Mouse (Mus musculus) forebrain, embryonic 16.5 days (tissue): ENCODE measurements at regions not wholly inside any gene's neighbourhood (a gene's known extent, or its start where the extent isn't known, plus 50 kb on each side); places are given as distances from the start of the nearest gene placed in this dataset.

Experiments
- ATAC-seq: fragments of 200-750 bp; cut with Nextera tagmentation; 2 replicates; pipeline ENCODE4 v1.8.0; 2017; ENCODE audit warnings: mild to moderate bottlenecking, moderate library complexity
- H3K27ac ChIP-seq: fragments of 300-500 bp; sonication (generic); 2 replicates; pipeline ENCODE4 v1.5.1; 2014; ENCODE audit warnings: low read length, control low read depth
- H3K27me3 ChIP-seq: fragments of 300-500 bp; sonication (generic); replicated peaks from 2 replicates; pipeline ENCODE4 v1.6.1; 2014; ENCODE audit warnings: low read length; ENCODE audit not compliant: control insufficient read depth, insufficient read depth
- H3K36me3 ChIP-seq: fragments of 300-500 bp; sonication (generic); 2 replicates; pipeline ENCODE4 v1.6.1; 2014; ENCODE audit not compliant: control insufficient read depth, insufficient read depth
- H3K4me1 ChIP-seq: fragments of 300-500 bp; sonication (generic); replicated peaks from 2 replicates; pipeline ENCODE4 v1.6.1; 2014; ENCODE audit warnings: low read length; ENCODE audit not compliant: control insufficient read depth, insufficient read depth
- H3K4me2 ChIP-seq: fragments of 300-500 bp; sonication (generic); 2 replicates; pipeline ENCODE4 v1.6.1; 2014; ENCODE audit warnings: mild to moderate bottlenecking, low read length, control low read depth
- H3K4me3 ChIP-seq: fragments of 300-500 bp; sonication (generic); replicated peaks from 2 replicates; pipeline ENCODE4 v1.5.1; 2014; ENCODE audit warnings: mild to moderate bottlenecking, low read length, control low read depth
- H3K9ac ChIP-seq: fragments of 300-500 bp; sonication (generic); replicated peaks from 2 replicates; pipeline ENCODE4 v1.6.1; 2014; ENCODE audit warnings: low read depth, low read length, control low read depth
- H3K9me3 ChIP-seq: fragments of 300-500 bp; sonication (generic); 2 replicates; pipeline ENCODE4 v1.6.1; 2016; ENCODE audit warnings: low read length; ENCODE audit not compliant: control insufficient read depth
- WGBS: fragments of 180-500 bp; shearing (Covaris S2); extraction: QIAGEN DNeasy Blood & Tissue Kit; methylation state at CpG from one replicate; pipeline ENCODE4 v1.1.7; 2014; 5-methylcytosine and 5-hydroxymethylcytosine counted together

DNA sequence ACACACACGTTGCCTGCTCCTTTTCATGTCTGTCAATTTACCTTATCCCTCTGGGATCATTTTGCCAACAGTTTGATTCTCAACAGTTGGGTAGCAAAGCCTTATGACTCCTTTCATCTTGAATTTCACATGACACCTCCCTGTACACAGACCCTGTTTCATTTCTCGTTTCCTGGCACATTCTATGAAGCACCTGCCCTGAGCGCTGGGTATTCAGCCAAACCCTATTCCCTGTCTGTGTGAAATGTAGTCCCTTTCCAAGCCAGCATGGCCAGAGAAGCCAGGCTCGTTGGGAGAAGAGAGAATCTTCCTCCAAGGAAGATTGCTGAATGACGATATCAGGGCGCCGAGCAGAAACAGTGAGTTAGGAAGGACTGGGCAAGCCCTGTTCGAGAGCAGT is 108.2 kb downstream of the Wscd1 start:
- H3K9me3 ChIP-seq, result no peaks in the 10 kb centered on the region
- H3K9ac ChIP-seq, result no peak overlapping the region
- no peak for ATAC-seq
- H3K4me3 ChIP-seq, result no peak overlapping the region
- no peaks in the 10 kb centered on the region for H3K36me3 ChIP-seq
- WGBS, result 81% methylated on average over 8 of the region's 8 CpGs
- no peaks in the 10 kb centered on the region for H3K4me1 ChIP-seq
- H3K4me2 ChIP-seq, result no peak overlapping the region
- H3K27me3 ChIP-seq, result no peaks in the 10 kb centered on the region
- H3K27ac ChIP-seq, result no peak overlapping the region

- no peaks in the 10 kb centered on the region for H3K9me3 ChIP-seq
- ATAC-seq, result no peak
- H3K9ac ChIP-seq, result no peak overlapping the region
- no peak overlapping the region for H3K4me2 ChIP-seq
- no peaks in the 10 kb centered on the region for H3K36me3 ChIP-seq
- no peaks in the 10 kb centered on the region for H3K4me1 ChIP-seq
- no peaks in the 10 kb centered on the region for H3K27me3 ChIP-seq
- WGBS, result 95% methylated on average over 1 of the region's 1 CpGs
- H3K4me3 ChIP-seq, result no peak overlapping the region
- no peak overlapping the region for H3K27ac ChIP-seq
Measured at GRCm38 (mm10) chr11:71855557-71855956, 105.8 kb downstream of the Wscd1 start.

DNA sequence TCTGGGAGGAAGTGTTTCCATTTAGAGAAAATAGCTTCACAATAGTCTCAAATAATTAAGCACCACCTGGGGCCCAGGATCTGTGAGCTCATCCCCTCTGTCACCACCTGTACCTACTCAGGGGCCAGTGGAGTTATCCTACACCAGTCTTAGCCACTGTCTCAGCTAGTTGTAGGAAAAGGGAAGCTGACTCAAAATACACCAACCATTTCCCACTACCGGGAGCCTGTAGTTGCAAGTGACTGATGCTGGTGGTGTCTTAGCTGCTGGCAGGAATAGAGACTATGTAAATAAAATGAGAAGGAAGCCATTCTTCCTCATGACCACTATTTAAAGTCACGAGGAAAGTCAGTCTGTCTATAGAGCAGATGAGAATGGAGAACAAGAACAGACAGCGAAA is 105.3 kb downstream of the Wscd1 start:
- H3K4me1 ChIP-seq, result no peaks in the 10 kb centered on the region
- H3K4me2 ChIP-seq, result no peak overlapping the region
- H3K36me3 ChIP-seq, result no peaks in the 10 kb centered on the region
- no peak for ATAC-seq
- H3K27ac ChIP-seq, result no peak overlapping the region
- no peak overlapping the region for H3K9ac ChIP-seq
- no peak overlapping the region for H3K4me3 ChIP-seq
- H3K27me3 ChIP-seq, result no peaks in the 10 kb centered on the region
- no peaks in the 10 kb centered on the region for H3K9me3 ChIP-seq
- 92% methylated on average over 3 of the region's 3 CpGs for WGBS

DNA sequence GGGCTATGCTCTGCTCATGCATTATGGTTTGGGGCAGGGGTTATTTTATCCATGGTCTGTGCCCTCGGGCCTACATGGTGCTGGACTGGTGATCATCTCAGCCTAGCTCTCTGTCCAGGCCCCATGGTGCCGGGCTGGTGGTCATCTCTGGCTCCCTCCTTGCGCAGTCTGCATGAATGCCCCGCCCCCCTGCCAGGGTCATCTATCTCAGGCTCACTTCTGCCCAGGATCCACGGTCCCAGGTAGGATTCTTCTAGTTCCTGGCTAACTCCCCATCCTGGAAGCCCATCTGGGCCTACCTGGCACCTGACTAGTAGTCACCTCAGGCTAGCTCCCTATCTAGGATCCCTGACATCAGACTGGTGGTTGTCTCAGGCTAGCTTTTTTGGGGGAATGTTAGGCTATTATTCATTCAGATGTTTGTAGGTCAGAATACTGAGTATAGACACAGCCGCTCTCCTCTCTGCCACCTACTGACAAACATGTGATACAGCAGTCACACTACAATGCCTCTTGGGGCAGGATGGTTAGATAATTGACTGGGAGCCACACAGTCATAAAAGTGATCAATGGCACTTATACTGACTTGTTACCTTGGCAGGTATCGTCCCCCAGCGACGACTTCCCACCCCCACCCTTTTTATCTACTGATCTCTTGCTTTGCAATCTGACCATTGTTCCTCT is 98.1 kb downstream of the Wscd1 start:
- H3K4me1 ChIP-seq, result 0 out of 2 replicates have a peak, but pooled peaks cover 4% of the 10 kb centered on the region
- WGBS, result 67% methylated on average over 9 of the region's 9 CpGs
- H3K36me3 ChIP-seq, result no peaks in the 10 kb centered on the region
- no peak overlapping the region for H3K27ac ChIP-seq
- no peak overlapping the region for H3K4me3 ChIP-seq
- ATAC-seq, result no peak
- H3K27me3 ChIP-seq, result no peaks in the 10 kb centered on the region
- H3K4me2 ChIP-seq, result no peak overlapping the region
- no peak overlapping the region for H3K9ac ChIP-seq
- H3K9me3 ChIP-seq, result no peaks in the 10 kb centered on the region

DNA sequence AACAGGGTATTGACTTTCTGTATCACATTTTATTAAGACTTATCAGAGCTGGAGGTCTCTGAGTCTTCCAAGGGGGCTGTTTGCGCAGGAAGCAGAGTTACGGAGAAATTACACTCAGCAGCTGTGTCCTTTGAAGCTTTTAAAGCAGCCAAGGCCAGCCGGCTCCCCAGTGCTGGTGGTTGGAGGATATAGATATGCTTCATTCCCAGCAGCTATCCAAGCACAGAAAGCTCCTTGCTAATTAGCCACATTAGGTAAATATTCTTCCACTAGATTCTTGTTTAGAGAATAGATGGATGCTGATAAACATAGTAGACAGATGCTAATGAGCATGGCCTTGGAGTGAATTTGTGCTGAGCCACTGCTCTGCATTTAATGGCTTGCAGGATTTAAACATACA is 96.8 kb downstream of the Wscd1 start:
- H3K36me3 ChIP-seq, result no peaks in the 10 kb centered on the region
- 25% methylated on average over 3 of the region's 3 CpGs for WGBS
- ATAC-seq, result no peak
- H3K4me2 ChIP-seq, result no peak overlapping the region
- no peak overlapping the region for H3K27ac ChIP-seq
- no peaks in the 10 kb centered on the region for H3K27me3 ChIP-seq
- H3K4me3 ChIP-seq, result no peak overlapping the region
- 0 out of 2 replicates have a peak, but pooled peaks cover 4% of the 10 kb centered on the region for H3K4me1 ChIP-seq
- H3K9me3 ChIP-seq, result no peaks in the 10 kb centered on the region
- no peak overlapping the region for H3K9ac ChIP-seq

GRCm38 (mm10) chr11:71840635-71841443 is 91.1 kb downstream of the Wscd1 start:
- Histone ChIP-seq H3K27ac (no peak overlapping the region), H3K4me1 (peaks cover 7% of the 10 kb centered on the region), H3K27me3 (no peaks in the 10 kb centered on the region), H3K9me3 (no peaks in the 10 kb centered on the region), H3K9ac (no peak overlapping the region), H3K4me3 (no peak overlapping the region), H3K4me2 (peak overlapping the region; percentile 17; the same call in 1 of the 2 replicates), H3K36me3 (no peaks in the 10 kb centered on the region)
- peak; percentile 52; the same call in 1 of the 2 replicates for ATAC-seq
- 22% methylated on average over 8 of the region's 8 CpGs for WGBS
